In the genomic region with DNA sequence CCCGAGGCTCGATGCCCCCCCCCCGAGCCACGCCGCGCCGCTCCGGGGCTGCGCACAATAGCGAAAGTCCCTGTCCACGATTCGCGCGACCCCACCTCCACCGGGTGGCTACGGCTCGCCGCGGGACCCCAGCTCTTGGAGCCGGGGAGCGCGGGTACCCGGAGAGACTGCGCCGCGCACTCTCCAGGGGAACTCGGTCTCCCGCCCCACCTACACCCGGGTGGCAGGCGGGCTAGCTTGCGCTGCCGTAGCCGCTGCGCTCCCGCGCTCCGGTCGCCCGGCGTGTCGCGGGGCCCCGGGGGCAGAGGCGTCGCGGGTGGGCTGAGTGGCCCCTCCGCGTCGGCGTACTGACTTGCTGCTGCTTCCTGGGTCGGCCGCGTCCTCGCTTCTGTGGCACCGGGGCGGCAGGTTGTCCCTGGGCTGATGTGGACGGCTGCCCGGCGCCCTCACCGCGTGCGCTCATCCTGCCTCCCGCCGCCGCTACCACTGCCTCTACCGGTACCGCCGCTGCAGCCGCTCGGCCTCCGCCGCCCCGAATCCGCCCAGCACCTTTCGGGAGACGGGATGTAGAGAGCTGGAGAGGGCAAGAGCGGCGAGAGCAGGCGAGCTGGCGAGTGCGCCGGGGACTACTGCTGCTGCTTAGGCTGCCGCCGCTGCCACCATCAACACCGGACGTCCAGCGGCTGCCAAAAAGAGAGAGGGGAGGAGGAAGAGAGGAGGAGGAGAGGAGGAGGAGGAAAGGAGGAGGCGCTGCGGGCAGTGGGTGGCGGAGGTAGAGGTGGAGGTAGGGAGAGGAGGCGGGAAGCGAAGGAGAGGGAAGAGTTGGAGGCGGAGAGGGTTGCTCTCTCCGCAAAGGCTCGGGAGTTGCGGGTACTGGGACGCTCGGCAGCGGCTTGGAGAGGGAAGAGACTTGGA, we compare ENCODE assay signal across 8 mouse cellular contexts. TPM values are rescaled to one million over a fixed set of nuclear protein-coding genes. Genes with fewer than 3 reads are reported as not detected.
A peak's percentile ranks its signal among the peaks of the same experiment; 100 is the strongest.
DNase-seq lines count a peak whose midpoint lies in the region; ATAC-seq and TF ChIP-seq lines count a peak whose summit lies in the region.

A gene (minus strand): TSS at position 869 of the 915 bp plus-strand sequence.

- peak; percentile 68 for DNase-seq in retina, embryonic 14.5 days (ENCODE audit: low spot score)
- no peak for DNase-seq in retina, postnatal 1 day
- DNase-seq in adrenal gland, postnatal 36 days = peak; percentile 78 to 81
- DNase-seq in kidney, postnatal 0 days (ENCODE audit: low spot score) = peak; percentile 85
- DNase-seq in lung, postnatal 4 days = peak; percentile 49 to 66
- DNase-seq in layer of hippocampus, postnatal 14 days (ENCODE audit: low spot score in 2 of 2) = no peak

- H3K9me3 ChIP-seq in kidney, postnatal 0 days (replicated peaks; ENCODE audit: low read length) = no peaks in the 10 kb centered on the region
- no peaks in the 10 kb centered on the region for H3K9me3 ChIP-seq in stomach, embryonic 15.5 days

- no peaks in the 10 kb centered on the region for H3K36me3 ChIP-seq in kidney, postnatal 0 days (ENCODE audit: insufficient read depth, low read length)
- no peaks in the 10 kb centered on the region for H3K36me3 ChIP-seq in stomach, embryonic 15.5 days

- H3K9ac ChIP-seq in kidney, postnatal 0 days (ENCODE audit: low read depth, low read length) = peak within 1 kb of the TSS; percentile 88
- H3K9ac ChIP-seq in stomach, embryonic 15.5 days = peak within 1 kb of the TSS; percentile 95

- under 1% methylated on average over 95 of the region's 99 CpGs for WGBS in kidney, postnatal 0 days
- WGBS in stomach, embryonic 15.5 days = under 1% methylated on average over 99 of the region's 99 CpGs

- H3K4me1 ChIP-seq in kidney, postnatal 0 days (replicated peaks; ENCODE audit: insufficient read depth, low read length) = no peaks in the 10 kb centered on the region; the same call in none of the 2 replicates
- H3K4me1 ChIP-seq in stomach, embryonic 15.5 days = peaks cover 6% of the 10 kb centered on the region; the same call in 1 of the 2 replicates

- TF ChIP-seq CTCF in kidney, postnatal 0 days (IDR thresholded peaks at IDR 0.05; ENCODE audit: low read depth) = no peak

- peak within 1 kb of the TSS; percentile 99 for H3K4me2 ChIP-seq in kidney, postnatal 0 days (ENCODE audit: low read length)
- H3K4me2 ChIP-seq in stomach, embryonic 15.5 days = peak within 1 kb of the TSS; percentile 96

- ATAC-seq in granulocyte monocyte progenitor cell, adult 5-6 weeks (replicated peaks; ENCODE audit: poor library complexity, severe bottlenecking) = peak; percentile 32
- ATAC-seq in kidney, postnatal 0 days (replicated peaks; ENCODE audit: low FRiP score, low read depth) = peak; percentile 41
- ATAC-seq in stomach, embryonic 15.5 days (ENCODE audit: insufficient read depth, low FRiP score, low read depth) = peak; percentile 73

- H3K27me3 ChIP-seq in kidney, postnatal 0 days (ENCODE audit: insufficient read depth, low read length) = no peaks in the 10 kb centered on the region
- no peaks in the 10 kb centered on the region for H3K27me3 ChIP-seq in stomach, embryonic 15.5 days (replicated peaks)

- peak within 1 kb of the TSS; percentile 84 for H3K4me3 ChIP-seq in kidney, postnatal 0 days (replicated peaks; ENCODE audit: low read depth, low read length)
- H3K4me3 ChIP-seq in stomach, embryonic 15.5 days (replicated peaks) = peak within 1 kb of the TSS; percentile 89

- H3K27ac ChIP-seq in kidney, postnatal 0 days = peak within 1 kb of the TSS; percentile 85
- H3K27ac ChIP-seq in stomach, embryonic 15.5 days = peak within 1 kb of the TSS; percentile 92

RNA-seq across cellular contexts. Expression of the gene that starts here (rescaled TPM):
- 1 to 10 TPM; 4.4 to 5.2 TPM for total RNA-seq in adrenal gland, postnatal 36 days (2021)
- 0.60 and 4.5 TPM in 2 replicates for total RNA-seq in granulocyte monocyte progenitor cell, adult 5-6 weeks (2014; fragmentation: Nextera tagmentation)
- total RNA-seq in granulocyte monocyte progenitor cell, adult 5-6 weeks (2017) = 0.15 and 0.78 TPM in 2 replicates
- 7.8 and 8.1 TPM in 2 replicates for polyA plus RNA-seq in kidney, postnatal 0 days (2015; fragmentation: Nextera tagmentation; extraction: Ambion mirVana)
- 29.3 TPM in 2 replicates for polyA plus RNA-seq in stomach, embryonic 15.5 days (2015; fragmentation: Nextera tagmentation; extraction: Ambion mirVana)
- under 1 TPM; 0.10 to 0.12 TPM for total RNA-seq in layer of hippocampus, postnatal 14 days (2021)

Comparison
In these comparisons a context has a peak if more than half of its experiments do, and no peak if none do; other contexts are left out.
1. DNase-seq: peak in retina, embryonic 14.5 days (single experiment), adrenal gland, postnatal 36 days (2 of 2), kidney, postnatal 0 days (single experiment) and lung, postnatal 4 days (2 of 2); none in retina, postnatal 1 day (single experiment) and layer of hippocampus, postnatal 14 days (0 of 2).
2. Peak in every context shown above with its lines, with median percentiles within 50 percentile points of each other: ATAC-seq.